Mouse (Mus musculus) ES-E14 (cell line): Measurements from ENCODE around the gene Kcnj12. TPM values are rescaled to one million over a fixed set of nuclear protein-coding genes. Genes with fewer than 3 reads are reported as not detected.

ENCODE experiments used
- DNase-seq: peaks from one replicate; pipeline ENCODE4 v3.0.0-alpha.2; 2013; ENCODE audit warnings: low read depth, low spot score
- H3K27ac ChIP-seq: 2 replicates; pipeline ENCODE4 v1.5.1; 2012; ENCODE audit warnings: low read depth, mild to moderate bottlenecking, low read length, moderate library complexity, mixed read lengths; ENCODE audit not compliant: poor library complexity, insufficient read depth, severe bottlenecking
- H3K36me3 ChIP-seq: 2 replicates; pipeline ENCODE4 v1.6.1; 2012; ENCODE audit warnings: mild to moderate bottlenecking, low read length, moderate library complexity, mixed read lengths; ENCODE audit not compliant: control insufficient read depth, poor library complexity, insufficient read depth, severe bottlenecking
- H3K4me1 ChIP-seq, 2 experiments: fragments of 150-350 bp in 1 of 2; sonication (generic) in 1 of 2; 2 replicates each; pipeline ENCODE4 v1.6.1; 2012; ENCODE audit warnings: low read length in 2 of 2, mild to moderate bottlenecking in 1 of 2, mixed read lengths in 1 of 2; ENCODE audit not compliant: control insufficient read depth in 2 of 2, insufficient read depth in 2 of 2, poor library complexity in 1 of 2
- H3K4me3 ChIP-seq, 2 experiments: fragments of 150-350 bp in 1 of 2; sonication (generic) in 1 of 2; 2 replicates each; pipeline ENCODE4 v1.5.1; 2012; ENCODE audit warnings: low read length in 2 of 2, low read depth in 1 of 2, mild to moderate bottlenecking in 1 of 2, mixed read lengths in 1 of 2; ENCODE audit not compliant: insufficient read depth in 1 of 2, poor library complexity in 1 of 2, severe bottlenecking in 1 of 2
- H3K9ac ChIP-seq: 2 replicates; pipeline ENCODE4 v1.6.1; 2012; ENCODE audit warnings: low read depth, mild to moderate bottlenecking, low read length, mixed read lengths; ENCODE audit not compliant: poor library complexity, insufficient read depth, severe bottlenecking
- H3K9me3 ChIP-seq: fragments of 150-350 bp; sonication (generic); 2 replicates; pipeline ENCODE4 v1.6.1; 2012; ENCODE audit warnings: low read depth, mild to moderate bottlenecking, low read length; ENCODE audit not compliant: control insufficient read depth, insufficient read depth
- CHD2 ChIP-seq: IDR thresholded peaks from 2 replicates; pipeline ENCODE4 v1.6.1; 2014; ENCODE audit warnings: mild to moderate bottlenecking, low read depth, low read length, inconsistent platforms
- HCFC1 ChIP-seq: IDR thresholded peaks from 2 replicates; pipeline ENCODE4 v1.6.1; 2012; ENCODE audit warnings: low read length, inconsistent platforms, borderline replicate concordance; ENCODE audit not compliant: insufficient read depth
- MAFK ChIP-seq: IDR thresholded peaks from 2 replicates; pipeline ENCODE4 v1.6.1; 2014; ENCODE audit warnings: mild to moderate bottlenecking, low read depth, low read length, inconsistent platforms; ENCODE audit not compliant: insufficient read depth
- ZC3H11A ChIP-seq: IDR thresholded peaks from 2 replicates; pipeline ENCODE4 v1.6.1; 2012; ENCODE audit warnings: low read depth, mild to moderate bottlenecking, inconsistent platforms, low read length, borderline replicate concordance
- ZNF384 ChIP-seq: IDR thresholded peaks from 2 replicates; pipeline ENCODE4 v1.6.1; 2012; ENCODE audit warnings: low read depth, low read length, inconsistent platforms
- in situ Hi-C, 2 experiments: fragments of 600-800 bp; cut with MboI; formaldehyde crosslinking; loops; one replicate each; pipeline ENCODE4 v1.15.1; 2025; ENCODE audit warnings: low sequenced_read_pairs in 2 of 2, inconsistent platforms in 1 of 2; ENCODE audit not compliant: unreplicated experiment in 2 of 2
- total RNA-seq: library from RNA; depleted of rRNA; stranded (reverse); fragments of 300-350 nt; gene quantifications from 2 replicates; pipeline ENCODE4 v1.2.3, GENCODE M21; 2012

Gene Kcnj12
- total RNA-seq, 1 experiment: 4.0 TPM

- H3K4me3 ChIP-seq: no peak overlapping the region
- peaks cover 6 to 21% of the 10 kb centered on the region in 2 experiments; a peak in 3 of 4 replicates for H3K4me1 ChIP-seq
- H3K27ac ChIP-seq: peak overlapping the region; percentile 54; the same call in 1 of the 2 replicates
- in situ Hi-C loops: no loop called here
- H3K36me3 ChIP-seq: no peaks in the 10 kb centered on the region
- no peak for TF ChIP-seq ZNF384
- H3K9ac ChIP-seq: no peak overlapping the region
- peak; percentile 33 for DNase-seq
- H3K9me3 ChIP-seq: no peaks in the 10 kb centered on the region
These were observed 45.2 kb upstream of the Kcnj12 start for GRCm38 (mm10) chr11:60977153-60977552.

- H3K4me1 ChIP-seq: peaks cover 6 to 24% of the 10 kb centered on the region in 2 experiments; a peak in 3 of 4 replicates
- H3K9me3 ChIP-seq: no peaks in the 10 kb centered on the region
- no peak overlapping the region for H3K9ac ChIP-seq
- DNase-seq: no peak
- no peaks in the 10 kb centered on the region for H3K36me3 ChIP-seq
- in situ Hi-C loops: no loop called here
- no peak overlapping the region for H3K27ac ChIP-seq
- no peak for TF ChIP-seq ZNF384
- no peak for TF ChIP-seq HCFC1
- no peak for TF ChIP-seq MAFK
- TF ChIP-seq ZC3H11A: no peak
- TF ChIP-seq CHD2: no peak
- no peak overlapping the region for H3K4me3 ChIP-seq
These were observed 43.7 kb upstream of the Kcnj12 start for GRCm38 (mm10) chr11:60978658-60979057.

GRCm38 (mm10) chr11:60979788-60980187 is 42.6 kb upstream of the Kcnj12 start:
- Histone ChIP-seq H3K4me1 (peaks cover 6 to 24% of the 10 kb centered on the region in 2 experiments; a peak in 3 of 4 replicates), H3K4me3 (no peak overlapping the region), H3K9me3 (no peaks in the 10 kb centered on the region), H3K9ac (no peak overlapping the region), H3K27ac (no peak overlapping the region), H3K36me3 (no peaks in the 10 kb centered on the region)
- in situ Hi-C loops: no loop called here
- no peak for DNase-seq
- TF ChIP-seq ZC3H11A: no peak
- no peak for TF ChIP-seq CHD2
- TF ChIP-seq ZNF384: no peak

GRCm38 (mm10) chr11:60981693-60982486 is 40.5 kb upstream of the Kcnj12 start:
- TF ChIP-seq ZC3H11A (no peak), CHD2 (no peak), HCFC1 (no peak), ZNF384 (no peak), MAFK (no peak)
- in situ Hi-C loops: no loop called here
- H3K4me1 ChIP-seq: peaks cover 4 to 18% of the 10 kb centered on the region in 2 experiments; a peak in 3 of 4 replicates
- H3K4me3 ChIP-seq: no peak overlapping the region
- H3K36me3 ChIP-seq: no peaks in the 10 kb centered on the region
- no peak overlapping the region for H3K27ac ChIP-seq
- no peak overlapping the region for H3K9ac ChIP-seq
- DNase-seq: no peak
- H3K9me3 ChIP-seq: no peaks in the 10 kb centered on the region
